In the genomic region with DNA sequence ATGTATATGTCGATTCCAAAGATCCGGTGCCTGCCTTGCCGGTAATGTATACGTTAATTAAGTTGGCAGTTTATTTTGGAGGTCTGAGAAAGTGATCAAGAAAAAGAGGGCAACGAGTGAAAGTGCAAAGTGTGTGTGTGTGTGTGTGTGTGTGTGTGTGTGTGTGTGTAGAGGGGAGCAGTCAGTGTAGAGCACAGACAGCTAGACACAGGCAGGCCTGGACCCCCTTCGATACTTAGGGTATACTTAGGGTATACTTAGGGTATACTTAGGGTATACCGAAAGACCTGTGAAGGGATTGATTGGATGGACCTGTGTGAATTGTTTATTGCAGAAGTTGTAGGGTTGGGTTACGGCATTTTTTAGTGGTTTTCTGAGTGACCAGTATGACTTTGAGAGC, we compare ENCODE assay signal across 8 mouse cellular contexts. TPM values are rescaled to one million over a fixed set of nuclear protein-coding genes. Genes with fewer than 3 reads are reported as not detected.
DNase-seq lines count a peak whose midpoint lies in the region; ATAC-seq and TF ChIP-seq lines count a peak whose summit lies in the region.

No protein-coding gene starts in this region.

- no peaks in the 10 kb centered on the region for H3K9me3 ChIP-seq in liver, embryonic 14.5 days (ENCODE audit: control insufficient read depth, low read length)

- no peak for TF ChIP-seq EP300 in liver, embryonic 14.5 days (IDR thresholded peaks at IDR 0.05; ENCODE audit: low read depth)

- peaks cover 11% of the 10 kb centered on the region for H3K36me3 ChIP-seq in liver, embryonic 14.5 days (replicated peaks; ENCODE audit: control insufficient read depth, insufficient read depth, low read depth)

- DNase-seq in lung, adult 2 months: no peak
- no peak for DNase-seq in lung, postnatal 4 days
- DNase-seq in heart, postnatal 10 days: peak; percentile 5 to 26
- no peak for DNase-seq in liver, embryonic 14.5 days (ENCODE audit: low read depth in 3 of 3, low spot score in 3 of 3)
- no peak for DNase-seq in frontal cortex, postnatal 25 days (ENCODE audit: low spot score in 2 of 2)
- no peak for DNase-seq in natural killer cell, adult 2 months (ENCODE audit: low spot score in 2 of 2)
- DNase-seq in layer of hippocampus, adult 18-20 months (ENCODE audit: low spot score in 2 of 2): no peak

- no peaks in the 10 kb centered on the region for H3K27me3 ChIP-seq in liver, embryonic 14.5 days (ENCODE audit: control insufficient read depth, insufficient read depth, low read length)

- H3K4me3 ChIP-seq in lung, adult 2 months (replicated peaks; ENCODE audit: extremely low read depth, low read depth, low read length): peak overlapping the region; percentile 37
- H3K4me3 ChIP-seq in bone marrow macrophage, adult 2 months (ENCODE audit: insufficient read depth, low read length): peak overlapping the region; percentile 93
- H3K4me3 ChIP-seq in liver, embryonic 14.5 days (ENCODE audit: insufficient read depth in 1 of 2, low read depth in 2 of 2, low read length in 2 of 2): peak overlapping the region; percentile 86 to 87

- intact Hi-C loops in heart, postnatal 10 days (cut with DNase I): loop anchor here (2.0 to 5.0 kb wide), 3 partner anchors 68 to 1449 kb away; a partner anchor contains a TSS

- H3K27ac ChIP-seq in bone marrow macrophage, adult 2 months (ENCODE audit: insufficient read depth, low read depth, low read length): peak overlapping the region; percentile 53
- H3K27ac ChIP-seq in liver, embryonic 14.5 days: no peak overlapping the region

- H3K4me1 ChIP-seq in lung, adult 2 months (ENCODE audit: control insufficient read depth, insufficient read depth, low read length): peaks cover 4% of the 10 kb centered on the region
- no peaks in the 10 kb centered on the region for H3K4me1 ChIP-seq in bone marrow macrophage, adult 2 months (ENCODE audit: control insufficient read depth, insufficient read depth, low read length)
- peaks cover 0 to 3% of the 10 kb centered on the region in 2 experiments; a peak in 1 of 4 replicates for H3K4me1 ChIP-seq in liver, embryonic 14.5 days (replicated peaks; ENCODE audit: control insufficient read depth in 2 of 2, insufficient read depth in 2 of 2, low read length in 1 of 2)

- H3K9ac ChIP-seq in liver, embryonic 14.5 days (replicated peaks): peak overlapping the region; percentile 82

- 20% methylated on average over 8 of the region's 8 CpGs for WGBS in lung, adult 2 months
- WGBS in liver, embryonic 14.5 days (ENCODE audit: insufficient replicate concordance): 18% methylated on average over 8 of the region's 8 CpGs

- TF ChIP-seq POLR2A in lung, adult 2 months (IDR thresholded peaks at IDR 0.05; ENCODE audit: borderline replicate concordance, extremely low read depth, low read depth, low read length): no peak
- no peak for TF ChIP-seq POLR2A in bone marrow macrophage, adult 2 months (IDR thresholded peaks at IDR 0.05; ENCODE audit: borderline replicate concordance, low read depth, low read length)

- peak overlapping the region; percentile 80 for H3K4me2 ChIP-seq in liver, embryonic 14.5 days (ENCODE audit: low read depth)

- no peak for ATAC-seq in liver, embryonic 14.5 days (ENCODE audit: insufficient read depth)

- TF ChIP-seq CTCF in lung, adult 2 months (IDR thresholded peaks at IDR 0.05; ENCODE audit: insufficient read depth, low read length): no peak
- no peak for TF ChIP-seq CTCF in bone marrow macrophage, adult 2 months (IDR thresholded peaks at IDR 0.05; ENCODE audit: low read depth, low read length)
- no peak for TF ChIP-seq CTCF in liver, embryonic 14.5 days (IDR thresholded peaks at IDR 0.05; ENCODE audit: low read depth)

RNA-seq across cellular contexts. Expression of a gene that starts 0.8 kb away (rescaled TPM):
- 1.8 and 2.0 TPM in 2 replicates for polyA plus RNA-seq in lung, adult 2 months (2012; rRNA removed)
- polyA plus RNA-seq in bone marrow macrophage, adult 2 months (2012; ENCODE audit: insufficient read depth, insufficient read length, missing spikeins): 7.2 and 10.2 TPM in 2 replicates
- 10 to 100 TPM; 62.4 to 71.9 TPM for total RNA-seq in heart, postnatal 10 days (2021)
- 3.2 and 6.3 TPM in 2 replicates for polyA plus RNA-seq in liver, embryonic 14.5 days (2012; rRNA removed)
- 31.6 and 32.2 TPM in 2 replicates for polyA plus RNA-seq in liver, embryonic 14.5 days (2014; fragmentation: Nextera tagmentation; extraction: Ambion mirVana)
- total RNA-seq in layer of hippocampus, adult 18-20 months (2021): 10 to 100 TPM; 40.3 to 42.4 TPM

RNA-seq across cellular contexts. Expression of a gene that starts 47.7 kb away (rescaled TPM):
- 0.87 and 1.1 TPM in 2 replicates for polyA plus RNA-seq in lung, adult 2 months (2012; rRNA removed)
- polyA plus RNA-seq in bone marrow macrophage, adult 2 months (2012; ENCODE audit: insufficient read depth, insufficient read length, missing spikeins): not detected in 2 replicates
- 1 to 10 TPM; 1.0 to 1.2 TPM for total RNA-seq in heart, postnatal 10 days (2021)
- polyA plus RNA-seq in liver, embryonic 14.5 days (2012; rRNA removed): 0.01 and 0.06 TPM in 2 replicates
- polyA plus RNA-seq in liver, embryonic 14.5 days (2014; fragmentation: Nextera tagmentation; extraction: Ambion mirVana): 0.14 and 0.23 TPM in 2 replicates
- 10 to 100 TPM; 15.5 to 16.2 TPM for total RNA-seq in layer of hippocampus, adult 18-20 months (2021)

Comparison
In these comparisons a context has a peak if more than half of its experiments do, and no peak if none do; other contexts are left out.
1. DNase-seq: peak in heart, postnatal 10 days (2 of 2); none in lung, adult 2 months (single experiment), lung, postnatal 4 days (0 of 2), liver, embryonic 14.5 days (0 of 3), frontal cortex, postnatal 25 days (0 of 2), natural killer cell, adult 2 months (0 of 2) and layer of hippocampus, adult 18-20 months (0 of 2).
2. H3K4me3 ChIP-seq: peak in every context shown above with its lines; median percentile 93 in bone marrow macrophage, adult 2 months; 86 in liver, embryonic 14.5 days; 37 in lung, adult 2 months.